In genomic region chr7:67034369-67034768, GRCm38 (mm10) we compare ENCODE assay signal across 10 mouse cellular contexts.
DNase-seq lines count a peak whose midpoint lies in the region; ATAC-seq and TF ChIP-seq lines count a peak whose summit lies in the region.
"Had no signal": no experiment of that assay in that cellular context is flagged by ENCODE, and none has a peak within 500 bp of the region (broad histone marks: within the 10 kb centered on the region; RNA-seq: fewer than 3 reads in every experiment).

No protein-coding gene starts in this region.

- H3K27ac ChIP-seq in limb, embryonic 12.5 days: peak overlapping the region; percentile 12; the same call in 1 of the 2 replicates
- H3K27ac ChIP-seq in limb, embryonic 10.5 days: no peak overlapping the region
- no peak overlapping the region for H3K27ac ChIP-seq in lung, embryonic 14.5 days (ENCODE audit: low read depth)
- H3K27ac ChIP-seq in stomach, postnatal 0 days (replicated peaks): peak overlapping the region; percentile 35; the same call in 1 of the 2 replicates
- H3K27ac ChIP-seq: heart, embryonic 13.5 days; limb, embryonic 13.5 days had no signal

- no peaks in the 10 kb centered on the region for H3K36me3 ChIP-seq in limb, embryonic 12.5 days
- no peaks in the 10 kb centered on the region for H3K36me3 ChIP-seq in limb, embryonic 10.5 days
- H3K36me3 ChIP-seq in lung, embryonic 14.5 days (ENCODE audit: insufficient read depth): no peaks in the 10 kb centered on the region
- H3K36me3 ChIP-seq in stomach, postnatal 0 days (ENCODE audit: control insufficient read depth, insufficient read depth, low read length): no peaks in the 10 kb centered on the region

- no peak for TF ChIP-seq EP300 in stomach, postnatal 0 days (optimal IDR thresholded peaks at IDR 0.05)

- no peaks in the 10 kb centered on the region for H3K27me3 ChIP-seq in limb, embryonic 12.5 days
- no peaks in the 10 kb centered on the region for H3K27me3 ChIP-seq in limb, embryonic 10.5 days (ENCODE audit: low read depth, poor library complexity, severe bottlenecking)
- H3K27me3 ChIP-seq in lung, embryonic 14.5 days (ENCODE audit: insufficient read depth, low read length): no peaks in the 10 kb centered on the region
- no peaks in the 10 kb centered on the region for H3K27me3 ChIP-seq in stomach, postnatal 0 days (ENCODE audit: control insufficient read depth, insufficient read depth, low read length)
- H3K27me3 ChIP-seq: heart, embryonic 13.5 days; limb, embryonic 13.5 days had no signal

- TF ChIP-seq CTCF in lung, embryonic 14.5 days (IDR thresholded peaks at IDR 0.05; ENCODE audit: low read depth): no peak
- no peak for TF ChIP-seq CTCF in stomach, postnatal 0 days (IDR thresholded peaks at IDR 0.05; ENCODE audit: low read depth)

- no peak for DNase-seq in limb, embryonic 10.5 days (ENCODE audit: low spot score)
- DNase-seq in heart, postnatal 25 days (ENCODE audit: low spot score): peak; percentile 44
- peak; percentile 87 for DNase-seq in lung, embryonic 14.5 days
- peak; percentile 29 for DNase-seq in stomach, postnatal 0 days (ENCODE audit: low spot score)
- no peak for DNase-seq in layer of hippocampus, adult 11-12 months (ENCODE audit: low spot score)
- DNase-seq in left cerebral cortex, postnatal 25 days (ENCODE audit: low spot score in 2 of 2): no peak
- DNase-seq in liver: no peak

- H3K4me2 ChIP-seq in limb, embryonic 12.5 days: no peak overlapping the region
- no peak overlapping the region for H3K4me2 ChIP-seq in lung, embryonic 14.5 days
- H3K4me2 ChIP-seq in stomach, postnatal 0 days (replicated peaks; ENCODE audit: low read depth): no peak overlapping the region
- H3K4me2 ChIP-seq: heart, embryonic 13.5 days; limb, embryonic 13.5 days had no signal

- H3K9me3 ChIP-seq in limb, embryonic 12.5 days: no peaks in the 10 kb centered on the region
- no peaks in the 10 kb centered on the region for H3K9me3 ChIP-seq in limb, embryonic 10.5 days (replicated peaks)
- no peaks in the 10 kb centered on the region for H3K9me3 ChIP-seq in lung, embryonic 14.5 days (ENCODE audit: low read depth, low read length)
- H3K9me3 ChIP-seq in stomach, postnatal 0 days (ENCODE audit: control insufficient read depth, low read length): no peaks in the 10 kb centered on the region
- H3K9me3 ChIP-seq: heart, embryonic 13.5 days; limb, embryonic 13.5 days had no signal

- 92% methylated on average over 2 of the region's 2 CpGs for WGBS in limb, embryonic 12.5 days
- WGBS in limb, embryonic 10.5 days: 95% methylated on average over 2 of the region's 2 CpGs
- 61% methylated on average over 2 of the region's 2 CpGs for WGBS in lung, embryonic 14.5 days
- 63% methylated on average over 2 of the region's 2 CpGs for WGBS in stomach, postnatal 0 days

- peaks cover 7% of the 10 kb centered on the region for H3K4me1 ChIP-seq in limb, embryonic 12.5 days (replicated peaks)
- peaks cover 9% of the 10 kb centered on the region; the same call in 1 of the 2 replicates for H3K4me1 ChIP-seq in limb, embryonic 10.5 days
- H3K4me1 ChIP-seq in lung, embryonic 14.5 days (ENCODE audit: insufficient read depth): peaks cover 3% of the 10 kb centered on the region; the same call in 1 of the 2 replicates
- no peaks in the 10 kb centered on the region for H3K4me1 ChIP-seq in stomach, postnatal 0 days (replicated peaks; ENCODE audit: control insufficient read depth, insufficient read depth)

- intact Hi-C loops in heart, postnatal 25 days (cut with DNase I): loop anchor here (10.0 kb wide), 1 partner anchor 190 kb away; no protein-coding TSS in a partner anchor
- intact Hi-C loops in left cerebral cortex, postnatal 25 days (cut with DNase I): no loop called here

- H3K4me3 ChIP-seq in limb, embryonic 12.5 days (replicated peaks): no peak overlapping the region
- H3K4me3 ChIP-seq in limb, embryonic 10.5 days: no peak overlapping the region
- H3K4me3 ChIP-seq in lung, embryonic 14.5 days (ENCODE audit: low read depth, low read length): no peak overlapping the region
- no peak overlapping the region for H3K4me3 ChIP-seq in stomach, postnatal 0 days (ENCODE audit: low read depth, low read length)
- H3K4me3 ChIP-seq: heart, embryonic 13.5 days; limb, embryonic 13.5 days had no signal

- ATAC-seq in limb, embryonic 12.5 days (ENCODE audit: insufficient number of reproducible peaks, insufficient read depth, low FRiP score, low TSS enrichment, low read depth): no peak
- ATAC-seq in lung, embryonic 14.5 days (ENCODE audit: insufficient read depth): peak; percentile 92
- peak; percentile 91 for ATAC-seq in stomach, postnatal 0 days (ENCODE audit: low FRiP score, low TSS enrichment)

- no peak overlapping the region for H3K9ac ChIP-seq in limb, embryonic 12.5 days (replicated peaks)
- no peak overlapping the region for H3K9ac ChIP-seq in lung, embryonic 14.5 days
- no peak overlapping the region for H3K9ac ChIP-seq in stomach, postnatal 0 days (ENCODE audit: low read length)
- H3K9ac ChIP-seq: heart, embryonic 13.5 days; limb, embryonic 13.5 days had no signal

Comparison
In these comparisons a context has a peak if more than half of its experiments do, and no peak if none do; other contexts are left out.
1. H3K27ac ChIP-seq: peak in limb, embryonic 12.5 days (single experiment) and stomach, postnatal 0 days (single experiment); none in limb, embryonic 10.5 days (single experiment) and lung, embryonic 14.5 days (single experiment).
2. DNase-seq: peak in heart, postnatal 25 days (single experiment), lung, embryonic 14.5 days (single experiment) and stomach, postnatal 0 days (single experiment); none in limb, embryonic 10.5 days (single experiment), layer of hippocampus, adult 11-12 months (single experiment), left cerebral cortex, postnatal 25 days (0 of 2) and liver (single experiment).